Mouse (Mus musculus): ENCODE results near the gene Trpm7. TPM values are rescaled to one million over a fixed set of nuclear protein-coding genes. Genes with fewer than 3 reads are reported as not detected.

The Trpm7 gene
- polyA plus RNA-seq, 2 experiments = 13.8 to 15.1 TPM

- no peak for DNase-seq (ENCODE audit: low read depth in 3 of 3, low spot score in 3 of 3)
- 86% methylated on average over 9 of the region's 9 CpGs for WGBS (ENCODE audit: insufficient replicate concordance)
Observed at GRCm38 (mm10) chr2:126897511-126897910, 21.5 kb upstream of the Trpm7 start.

DNA sequence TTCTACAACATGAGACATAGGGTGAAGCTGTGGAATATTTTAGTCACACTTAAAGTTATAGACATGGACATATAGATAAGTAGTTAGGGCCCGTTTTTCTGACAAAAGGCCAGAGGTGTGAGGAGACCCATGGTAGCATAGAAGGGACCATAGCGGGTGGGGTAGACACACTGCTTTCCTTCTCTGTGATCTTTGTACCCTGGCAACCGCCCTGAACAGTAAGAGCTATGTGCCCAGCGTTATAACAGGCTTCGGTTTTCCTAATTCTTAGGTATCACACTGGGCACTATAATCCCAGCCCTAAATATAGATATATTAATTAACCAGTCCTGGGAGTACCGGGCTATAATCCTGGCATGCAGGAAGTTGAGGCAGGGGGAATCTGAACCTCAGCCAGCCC lies 20.9 kb upstream of the Trpm7 start:
- Histone ChIP-seq H3K36me3 (replicated peaks; ENCODE audit: control insufficient read depth, insufficient read depth, low read depth) (no peaks in the 10 kb centered on the region; the same call in 1 of the 2 replicates), H3K27ac (no peak overlapping the region), H3K4me2 (ENCODE audit: low read depth) (no peak overlapping the region), H3K27me3 (ENCODE audit: control insufficient read depth, insufficient read depth, low read length) (no peaks in the 10 kb centered on the region), H3K9me3 (ENCODE audit: control insufficient read depth, low read length) (no peaks in the 10 kb centered on the region), H3K9ac (replicated peaks) (no peak overlapping the region), H3K4me3 (ENCODE audit: insufficient read depth in 1 of 2, low read depth in 2 of 2, low read length in 2 of 2) (no peak overlapping the region), H3K4me1 (replicated peaks; ENCODE audit: control insufficient read depth in 2 of 2, insufficient read depth in 2 of 2, low read length in 1 of 2) (no peaks in the 10 kb centered on the region)
- ATAC-seq (ENCODE audit: insufficient read depth) (no peak), DNase-seq (ENCODE audit: low read depth in 3 of 3, low spot score in 3 of 3) (no peak)
- TF ChIP-seq CTCF (IDR thresholded peaks at IDR 0.05; ENCODE audit: low read depth) (no peak), EP300 (IDR thresholded peaks at IDR 0.05; ENCODE audit: low read depth) (no peak)
- WGBS (ENCODE audit: insufficient replicate concordance) = 75% methylated on average over 6 of the region's 6 CpGs

More at GRCm38 (mm10) chr2:126897511-126897910, 21.5 kb upstream of the Trpm7 start:
- H3K4me3 ChIP-seq (ENCODE audit: insufficient read depth in 1 of 2, low read depth in 2 of 2, low read length in 2 of 2) = no peak overlapping the region
- ATAC-seq (ENCODE audit: insufficient read depth) = no peak
- no peaks in the 10 kb centered on the region for H3K9me3 ChIP-seq (ENCODE audit: control insufficient read depth, low read length)
- no peak overlapping the region for H3K27ac ChIP-seq
- H3K4me1 ChIP-seq (replicated peaks; ENCODE audit: control insufficient read depth in 2 of 2, insufficient read depth in 2 of 2, low read length in 1 of 2) = no peaks in the 10 kb centered on the region
- TF ChIP-seq EP300 (IDR thresholded peaks at IDR 0.05; ENCODE audit: low read depth) (no peak), CTCF (IDR thresholded peaks at IDR 0.05; ENCODE audit: low read depth) (no peak)
- H3K36me3 ChIP-seq (replicated peaks; ENCODE audit: control insufficient read depth, insufficient read depth, low read depth) = no peaks in the 10 kb centered on the region; the same call in 1 of the 2 replicates
- no peaks in the 10 kb centered on the region for H3K27me3 ChIP-seq (ENCODE audit: control insufficient read depth, insufficient read depth, low read length)
- no peak overlapping the region for H3K4me2 ChIP-seq (ENCODE audit: low read depth)
- no peak overlapping the region for H3K9ac ChIP-seq (replicated peaks)

- H3K9ac ChIP-seq (replicated peaks) = no peak overlapping the region
- DNase-seq (ENCODE audit: low read depth in 3 of 3, low spot score in 3 of 3) (no peak), ATAC-seq (ENCODE audit: insufficient read depth) (no peak)
- no peaks in the 10 kb centered on the region; the same call in 1 of the 2 replicates for H3K36me3 ChIP-seq (replicated peaks; ENCODE audit: control insufficient read depth, insufficient read depth, low read depth)
- no peak overlapping the region for H3K4me2 ChIP-seq (ENCODE audit: low read depth)
- no peak overlapping the region for H3K27ac ChIP-seq
- H3K4me3 ChIP-seq (ENCODE audit: insufficient read depth in 1 of 2, low read depth in 2 of 2, low read length in 2 of 2) = no peak overlapping the region
- no peaks in the 10 kb centered on the region for H3K9me3 ChIP-seq (ENCODE audit: control insufficient read depth, low read length)
- WGBS (ENCODE audit: insufficient replicate concordance) = 82% methylated on average over 3 of the region's 3 CpGs
- no peaks in the 10 kb centered on the region for H3K27me3 ChIP-seq (ENCODE audit: control insufficient read depth, insufficient read depth, low read length)
- no peaks in the 10 kb centered on the region for H3K4me1 ChIP-seq (replicated peaks; ENCODE audit: control insufficient read depth in 2 of 2, insufficient read depth in 2 of 2, low read length in 1 of 2)
- no peak for TF ChIP-seq CTCF (IDR thresholded peaks at IDR 0.05; ENCODE audit: low read depth)
- TF ChIP-seq EP300 (IDR thresholded peaks at IDR 0.05; ENCODE audit: low read depth) = no peak
Observed at GRCm38 (mm10) chr2:126894245-126894644, 18.2 kb upstream of the Trpm7 start.

DNA sequence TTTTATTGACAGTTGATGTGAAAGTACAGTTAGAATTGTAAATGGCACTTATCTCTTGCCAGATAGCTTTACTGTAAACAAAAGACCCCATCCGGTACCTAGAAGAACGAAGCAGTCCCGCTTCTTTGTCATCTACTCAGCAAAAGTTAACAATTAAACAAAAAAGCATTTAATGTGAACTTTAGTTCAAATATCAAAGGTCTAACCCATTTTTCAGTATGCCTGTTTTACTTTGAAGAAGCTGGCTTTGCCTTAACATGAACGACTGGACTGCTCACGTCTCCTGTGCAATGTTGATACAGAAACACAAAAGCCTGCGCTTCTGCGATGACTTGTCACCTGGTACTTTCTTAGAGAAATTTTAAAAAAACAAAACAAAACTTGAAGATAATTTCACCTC lies 16.3 kb upstream of the Trpm7 start:
- 82% methylated on average over 7 of the region's 7 CpGs for WGBS (ENCODE audit: insufficient replicate concordance)
- Histone ChIP-seq H3K27me3 (ENCODE audit: control insufficient read depth, insufficient read depth, low read length) (no peaks in the 10 kb centered on the region), H3K27ac (no peak overlapping the region), H3K4me3 (ENCODE audit: insufficient read depth in 1 of 2, low read depth in 2 of 2, low read length in 2 of 2) (no peak overlapping the region), H3K4me1 (replicated peaks; ENCODE audit: control insufficient read depth in 2 of 2, insufficient read depth in 2 of 2, low read length in 1 of 2) (no peaks in the 10 kb centered on the region), H3K9ac (replicated peaks) (no peak overlapping the region), H3K9me3 (ENCODE audit: control insufficient read depth, low read length) (no peaks in the 10 kb centered on the region), H3K4me2 (ENCODE audit: low read depth) (no peak overlapping the region), H3K36me3 (replicated peaks; ENCODE audit: control insufficient read depth, insufficient read depth, low read depth) (no peaks in the 10 kb centered on the region)
- no peak for DNase-seq (ENCODE audit: low read depth in 3 of 3, low spot score in 3 of 3)
- ATAC-seq (ENCODE audit: insufficient read depth) = no peak
- TF ChIP-seq CTCF (IDR thresholded peaks at IDR 0.05; ENCODE audit: low read depth) = no peak
- no peak for TF ChIP-seq EP300 (IDR thresholded peaks at IDR 0.05; ENCODE audit: low read depth)

DNA sequence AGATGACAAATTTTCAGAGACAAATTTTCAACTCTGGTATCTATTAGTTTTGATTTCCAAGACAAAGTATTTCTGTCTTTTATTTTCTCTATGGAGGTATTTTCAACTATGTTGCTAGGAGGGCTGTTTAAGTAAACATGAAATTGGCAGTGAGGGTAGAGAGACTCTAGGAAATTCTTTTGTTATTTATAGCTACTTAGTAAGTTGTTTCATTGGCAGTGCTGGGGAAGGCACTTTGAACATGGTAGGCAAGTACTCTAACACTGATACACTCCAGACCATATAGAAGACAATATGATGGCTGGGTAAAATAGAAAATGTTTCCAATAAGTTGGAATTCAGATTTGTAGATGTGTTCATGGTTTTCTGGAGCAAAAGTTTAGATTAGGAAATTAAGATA lies 15.7 kb upstream of the Trpm7 start:
- Histone ChIP-seq H3K4me1 (replicated peaks; ENCODE audit: control insufficient read depth in 2 of 2, insufficient read depth in 2 of 2, low read length in 1 of 2) (no peaks in the 10 kb centered on the region), H3K9ac (replicated peaks) (no peak overlapping the region), H3K27ac (no peak overlapping the region), H3K9me3 (ENCODE audit: control insufficient read depth, low read length) (no peaks in the 10 kb centered on the region), H3K4me2 (ENCODE audit: low read depth) (no peak overlapping the region), H3K36me3 (replicated peaks; ENCODE audit: control insufficient read depth, insufficient read depth, low read depth) (no peaks in the 10 kb centered on the region), H3K27me3 (ENCODE audit: control insufficient read depth, insufficient read depth, low read length) (no peaks in the 10 kb centered on the region), H3K4me3 (ENCODE audit: insufficient read depth in 1 of 2, low read depth in 2 of 2, low read length in 2 of 2) (no peak overlapping the region)
- ATAC-seq (ENCODE audit: insufficient read depth) = no peak
- no peak for TF ChIP-seq EP300 (IDR thresholded peaks at IDR 0.05; ENCODE audit: low read depth)
- TF ChIP-seq CTCF (IDR thresholded peaks at IDR 0.05; ENCODE audit: low read depth) = no peak
- no peak for DNase-seq (ENCODE audit: low read depth in 3 of 3, low spot score in 3 of 3)

Data from liver, embryonic 14.5 days (tissue).